Mouse (Mus musculus): ENCODE measurements at regions not wholly inside any gene's neighbourhood (a gene's known extent, or its start where the extent isn't known, plus 50 kb on each side); places are given as distances from the start of the nearest gene placed in this dataset.
A peak's percentile ranks its signal among the peaks of the same experiment; 100 is the strongest.

DNA sequence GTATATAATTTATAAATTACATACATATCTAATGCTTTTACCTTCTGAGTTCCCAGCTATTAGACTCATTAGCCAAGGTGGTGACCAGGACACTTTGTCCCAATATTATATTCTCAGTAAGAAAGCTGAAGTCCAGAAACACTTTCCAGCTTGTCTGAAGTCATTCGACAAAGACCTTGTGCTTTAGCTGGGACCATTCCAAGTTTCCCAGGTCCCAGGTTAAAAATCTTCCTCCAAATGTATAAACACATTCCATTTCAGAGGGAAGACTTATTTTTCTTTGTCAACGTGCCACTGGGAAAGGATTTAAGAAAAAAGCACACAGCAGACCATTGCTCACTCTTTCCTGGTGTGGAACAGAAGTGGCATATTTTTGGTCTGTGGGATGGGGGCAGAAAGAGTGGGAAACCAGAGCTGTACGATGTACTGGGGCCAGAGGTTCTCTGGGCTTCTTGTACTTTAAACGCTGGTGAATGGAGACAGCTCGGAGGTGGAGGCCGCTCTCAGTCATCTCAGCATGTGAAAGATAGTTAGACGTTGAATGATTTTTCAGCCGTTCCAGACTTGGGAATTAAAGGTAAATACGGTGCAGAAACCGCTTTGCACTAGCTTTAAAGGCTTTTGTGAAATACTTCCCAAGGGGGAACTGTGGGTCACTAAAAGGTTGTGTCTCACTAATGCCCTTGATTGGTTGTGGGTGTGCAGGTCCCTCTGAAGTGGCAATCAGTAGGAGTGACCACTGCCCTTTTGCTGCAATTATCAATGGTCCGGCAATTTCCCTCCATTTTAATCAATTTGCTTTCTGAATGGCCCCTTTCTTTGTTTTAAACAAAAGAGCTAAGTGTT, 261.2 kb upstream of the A1bg start:
- no peak for ATAC-seq (replicated peaks; ENCODE audit: poor library complexity, severe bottlenecking)

DNA sequence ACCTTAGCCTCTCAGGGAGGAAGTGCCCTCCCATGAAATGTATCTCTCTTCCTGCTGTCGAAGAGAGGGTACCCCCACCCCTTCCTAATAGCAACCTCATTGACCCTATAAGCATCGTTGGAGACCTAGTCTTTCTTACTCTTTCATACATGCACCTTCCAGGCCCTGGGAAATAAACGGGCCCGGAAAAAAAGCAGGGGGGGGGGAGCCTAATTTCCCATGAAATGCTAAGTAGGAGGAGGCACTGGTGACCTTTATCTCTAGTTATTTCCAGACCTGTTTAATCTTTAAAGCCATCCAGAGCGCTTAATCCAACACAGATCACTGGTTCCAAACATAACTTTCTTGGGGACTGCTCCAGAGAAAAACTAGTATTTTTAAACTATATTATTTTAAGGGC, 260.5 kb upstream of the A1bg start:
- no peak for ATAC-seq (replicated peaks; ENCODE audit: poor library complexity, severe bottlenecking)

DNA sequence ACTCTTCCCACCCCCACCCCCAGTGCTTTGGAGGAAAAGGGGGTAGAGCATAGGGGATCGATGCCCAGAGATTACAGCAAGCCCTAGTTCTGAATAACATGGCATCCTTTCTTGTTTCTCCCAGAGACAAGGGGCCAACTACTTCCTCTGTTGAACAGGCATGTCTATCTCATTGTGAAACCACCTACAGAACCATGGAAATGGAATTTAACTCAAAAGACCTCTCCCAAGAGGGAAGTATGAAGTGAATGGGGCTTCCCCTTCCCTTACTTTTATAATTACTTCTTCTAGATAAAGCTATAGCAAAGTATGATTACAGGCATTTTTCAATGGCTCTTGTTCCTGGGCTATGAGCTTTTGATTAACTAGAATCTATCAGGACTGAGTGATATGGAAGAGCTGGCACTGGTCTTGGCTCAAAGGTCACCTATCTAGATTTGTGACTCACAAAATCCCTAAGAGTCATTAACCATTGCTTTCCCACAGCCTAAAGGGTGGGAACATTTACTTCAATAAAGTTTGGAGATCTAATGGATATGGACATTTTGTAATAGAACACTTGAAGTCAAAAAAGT, 246.1 kb upstream of the A1bg start:
- ATAC-seq (replicated peaks; ENCODE audit: poor library complexity, severe bottlenecking): no peak

DNA sequence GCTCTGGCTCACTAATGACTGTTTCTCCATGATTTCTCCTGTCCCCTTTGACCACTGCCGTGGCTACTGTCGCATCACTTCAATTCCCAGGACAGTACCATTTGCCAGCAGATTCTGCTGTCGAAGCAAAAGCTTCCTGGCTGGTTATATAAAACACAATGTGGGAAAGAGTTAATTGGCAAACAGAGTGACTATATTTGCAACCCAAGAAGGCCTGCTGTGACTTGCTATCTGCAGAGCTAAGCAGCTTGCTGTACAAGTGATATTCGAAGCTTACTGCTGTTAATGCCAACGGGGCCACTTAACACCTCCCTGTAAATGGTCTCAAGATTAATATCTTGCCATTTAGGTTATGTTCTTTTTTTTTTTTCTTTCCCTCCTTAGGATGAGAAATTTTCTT, 242.2 kb upstream of the A1bg start:
- ATAC-seq (replicated peaks; ENCODE audit: poor library complexity, severe bottlenecking): no peak

DNA sequence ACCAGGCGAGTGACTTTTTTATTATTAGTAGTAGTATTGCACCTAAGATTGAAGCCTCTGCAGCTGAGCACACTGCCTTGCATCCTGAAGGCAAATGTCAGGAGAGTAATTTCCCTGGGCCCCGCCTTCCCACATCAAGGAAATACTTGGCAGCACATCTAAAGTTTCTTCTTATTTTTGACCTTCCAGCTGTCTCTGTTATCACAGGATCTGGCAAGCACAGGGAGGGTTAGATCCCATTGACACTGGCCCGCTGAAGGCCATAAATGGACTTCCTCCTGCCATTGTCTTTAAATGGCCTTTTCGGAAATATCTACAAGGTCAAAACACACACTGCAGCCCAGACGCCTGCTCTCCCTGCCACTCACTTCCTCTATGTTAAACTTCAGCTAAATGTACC, 238.6 kb upstream of the A1bg start:
- ATAC-seq (replicated peaks; ENCODE audit: poor library complexity, severe bottlenecking): no peak; the same call in 1 of the 2 replicates

DNA sequence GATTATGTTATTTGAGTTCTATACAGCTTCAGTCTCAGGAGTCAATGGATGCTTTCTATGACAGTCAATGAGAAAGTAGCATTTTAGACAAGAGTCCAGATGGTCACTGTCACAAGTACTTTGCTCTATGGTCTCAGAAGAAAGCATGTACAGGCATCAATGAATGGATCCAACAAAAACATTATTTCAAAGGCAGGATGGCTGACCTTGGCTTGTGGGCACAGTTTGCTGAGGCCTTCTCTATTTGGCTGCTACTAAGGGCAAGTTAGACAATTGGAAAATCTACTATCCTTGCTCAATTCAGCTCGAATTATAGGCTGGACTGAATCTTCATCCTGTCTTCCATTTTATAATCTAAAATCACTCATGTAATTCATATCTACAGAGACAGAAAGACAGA, 237.9 kb upstream of the A1bg start:
- ATAC-seq (replicated peaks; ENCODE audit: poor library complexity, severe bottlenecking): no peak

DNA sequence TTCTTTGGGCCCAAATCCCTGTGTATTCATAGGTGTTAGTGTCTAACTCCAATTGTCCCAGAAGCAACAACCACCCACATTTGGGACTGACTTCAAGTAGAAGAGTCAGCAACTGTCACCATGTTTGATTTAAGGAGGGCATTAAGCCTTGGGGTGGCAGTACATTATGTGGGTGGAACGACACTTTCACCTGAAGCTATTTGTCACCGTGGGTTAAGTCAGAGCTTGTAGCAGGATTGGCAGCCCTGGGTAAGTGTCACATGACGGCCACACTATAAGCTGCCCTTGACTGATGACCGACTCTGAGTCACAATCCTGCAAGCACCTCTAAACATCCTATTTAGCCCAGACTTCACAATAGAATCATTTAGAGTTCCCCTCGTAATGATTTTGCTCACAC, 236.7 kb upstream of the A1bg start:
- no peak for ATAC-seq (replicated peaks; ENCODE audit: poor library complexity, severe bottlenecking)

DNA sequence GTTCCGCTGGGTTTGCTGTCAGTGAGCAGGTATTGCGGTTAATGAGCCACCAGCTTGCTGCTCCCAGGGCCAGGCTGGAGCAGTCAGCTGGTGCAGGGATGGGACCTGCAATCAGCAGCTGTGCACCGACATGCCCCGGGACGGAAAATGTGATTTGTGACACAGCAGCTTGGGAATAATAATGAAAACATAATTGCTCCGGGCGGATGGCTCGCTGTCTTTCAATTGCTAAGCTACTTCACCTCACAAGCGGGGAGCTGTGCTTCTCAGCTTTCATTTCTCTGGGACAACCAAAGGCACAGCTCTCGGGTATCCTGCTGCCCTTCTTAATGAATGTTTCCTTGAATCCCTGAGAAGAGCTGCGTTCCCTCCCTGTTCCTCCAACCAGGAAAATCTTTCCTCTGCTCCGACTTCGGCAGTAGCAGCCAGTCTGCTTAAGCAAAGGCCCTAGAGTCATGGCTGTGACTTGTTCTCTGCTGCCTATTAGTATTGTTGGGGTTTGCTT, 235.3 kb upstream of the A1bg start:
- ATAC-seq (replicated peaks; ENCODE audit: poor library complexity, severe bottlenecking): no peak

DNA sequence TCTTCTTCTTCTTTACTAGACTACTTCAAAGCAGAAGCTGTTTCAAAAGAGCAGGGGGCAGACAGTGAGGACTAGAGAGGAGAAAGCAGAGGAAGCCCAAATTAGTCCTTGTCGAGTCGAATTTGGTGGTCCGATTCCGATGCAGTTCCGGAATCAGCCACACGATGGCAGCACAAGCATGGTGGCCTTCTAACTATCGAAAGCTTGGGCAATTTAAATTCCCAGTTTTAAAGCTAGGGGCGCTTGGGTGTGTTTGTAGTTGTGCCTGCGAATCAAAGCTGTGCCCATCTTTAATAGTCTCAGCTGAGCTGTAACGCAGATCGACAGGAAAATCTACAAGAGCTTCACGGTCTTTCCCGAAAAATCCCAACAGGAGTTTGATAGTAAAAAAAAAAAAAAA, 234.7 kb upstream of the A1bg start:
- ATAC-seq (replicated peaks; ENCODE audit: poor library complexity, severe bottlenecking): peak; percentile 94

DNA sequence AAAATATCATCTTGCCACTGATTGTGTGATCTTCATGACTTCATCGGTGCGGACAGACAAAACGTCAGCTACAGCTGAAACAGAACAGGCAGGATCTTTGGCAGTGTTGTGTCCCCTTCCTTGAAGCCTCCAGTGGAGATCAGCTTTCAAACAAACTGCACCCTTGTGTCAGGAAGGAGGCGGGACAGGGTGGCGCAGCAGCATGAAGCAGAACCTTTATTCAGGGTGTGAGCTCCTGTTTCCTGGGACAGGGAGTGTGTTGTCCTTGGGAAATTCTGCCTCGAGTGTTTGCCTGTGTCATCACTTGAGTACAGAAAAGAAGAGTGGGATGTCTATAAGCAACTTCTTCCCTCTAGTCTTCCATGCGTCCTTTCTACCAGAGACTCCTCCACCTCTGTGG, 232.7 kb upstream of the A1bg start:
- ATAC-seq (replicated peaks; ENCODE audit: poor library complexity, severe bottlenecking): no peak

DNA sequence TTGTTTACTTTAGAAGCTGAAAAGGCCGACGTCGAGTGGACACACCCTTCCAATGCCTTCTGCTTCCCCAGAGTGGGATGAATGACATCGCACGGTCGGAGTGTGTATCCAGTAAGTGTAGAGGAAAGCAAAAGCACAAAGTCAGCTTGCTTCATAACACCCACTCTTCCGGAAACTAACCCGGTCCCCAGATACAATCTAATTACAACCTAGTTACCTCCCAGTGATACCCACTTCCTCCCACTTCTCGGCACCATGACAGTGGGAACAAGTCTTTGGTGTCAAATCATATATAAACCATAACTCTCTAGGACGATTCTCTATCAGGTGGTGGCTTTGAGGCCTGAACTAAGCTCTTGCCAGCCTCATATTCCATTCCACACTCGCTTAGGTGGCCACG, 231.4 kb upstream of the A1bg start:
- no peak for ATAC-seq (replicated peaks; ENCODE audit: poor library complexity, severe bottlenecking)

DNA sequence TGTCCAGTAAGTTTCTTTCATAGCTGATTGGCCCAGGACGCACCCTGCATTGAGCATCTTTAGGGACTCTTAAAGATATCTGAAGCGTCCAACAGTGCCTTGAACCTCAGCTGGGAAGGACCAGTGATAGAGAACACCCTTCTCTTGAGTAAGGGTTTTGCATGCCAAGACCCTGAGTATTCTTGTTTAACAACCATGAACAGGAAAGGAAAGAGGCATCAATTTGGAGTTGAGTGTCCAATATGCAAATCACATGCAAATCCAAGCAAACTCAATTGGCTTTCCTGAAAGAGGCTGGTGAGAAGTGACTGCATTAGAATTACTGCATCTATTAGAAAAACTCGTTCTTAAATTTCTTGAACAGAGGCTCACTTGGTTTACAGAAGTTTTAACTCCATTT, 220.0 kb upstream of the A1bg start:
- ATAC-seq (replicated peaks; ENCODE audit: poor library complexity, severe bottlenecking): no peak

DNA sequence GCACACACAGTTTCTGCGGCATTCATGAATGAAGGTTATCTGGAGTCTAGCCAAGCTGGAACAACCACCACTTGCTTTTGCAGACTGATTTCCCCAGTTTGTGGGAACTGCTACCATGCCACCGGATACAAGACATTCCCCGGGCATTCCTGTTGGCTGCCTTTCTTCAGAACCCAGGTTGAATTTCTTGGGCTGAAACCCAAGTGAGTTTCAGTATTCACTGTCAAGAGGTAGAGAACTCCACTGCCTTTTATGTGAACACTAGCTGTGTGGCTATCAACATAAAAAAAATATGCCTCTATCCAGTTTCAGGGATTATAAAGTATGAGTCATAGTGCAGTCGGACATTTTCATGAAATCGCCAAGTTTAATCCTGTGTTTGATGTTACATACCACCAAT, 216.3 kb upstream of the A1bg start:
- ATAC-seq (replicated peaks; ENCODE audit: poor library complexity, severe bottlenecking): no peak

DNA sequence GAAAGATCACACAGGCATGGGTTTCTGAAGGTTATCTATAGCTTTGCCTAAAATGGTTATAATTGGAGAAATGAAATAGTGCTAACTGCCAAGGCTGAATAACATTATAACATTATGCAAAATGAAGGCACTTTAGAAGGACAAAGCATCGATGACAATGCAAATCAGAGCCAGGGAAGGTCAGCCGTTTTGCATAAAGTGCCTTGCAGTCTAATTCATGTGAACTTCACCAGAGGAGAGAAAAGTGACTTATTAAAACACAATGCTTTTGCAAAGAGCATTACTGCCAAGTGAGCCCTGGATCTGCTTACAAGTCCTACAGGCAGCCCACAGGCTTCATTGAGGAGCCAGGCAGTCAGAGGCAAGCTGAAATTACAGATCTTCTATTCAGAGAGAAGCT, 214.0 kb upstream of the A1bg start:
- ATAC-seq (replicated peaks; ENCODE audit: poor library complexity, severe bottlenecking): no peak

DNA sequence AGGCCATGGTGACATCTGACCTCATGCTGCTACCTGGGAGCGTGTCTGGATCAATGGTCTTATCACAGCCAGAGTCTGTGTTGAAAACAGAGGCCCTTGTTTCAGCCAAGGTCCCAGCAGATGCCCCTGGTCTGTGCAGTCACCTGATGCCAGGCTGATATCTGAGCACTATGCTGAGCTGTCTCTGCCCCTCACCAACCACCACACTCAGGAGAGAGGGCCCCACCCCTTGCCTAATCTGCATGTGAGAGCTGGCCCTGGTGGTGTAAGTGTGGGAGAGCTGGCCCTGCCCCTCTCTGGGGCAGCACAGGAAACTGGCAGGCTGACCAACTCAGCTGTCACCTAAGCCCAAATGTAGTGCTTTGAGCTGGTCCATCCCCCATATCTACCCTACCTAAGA, 210.5 kb upstream of the A1bg start:
- ATAC-seq (replicated peaks; ENCODE audit: poor library complexity, severe bottlenecking): no peak

DNA sequence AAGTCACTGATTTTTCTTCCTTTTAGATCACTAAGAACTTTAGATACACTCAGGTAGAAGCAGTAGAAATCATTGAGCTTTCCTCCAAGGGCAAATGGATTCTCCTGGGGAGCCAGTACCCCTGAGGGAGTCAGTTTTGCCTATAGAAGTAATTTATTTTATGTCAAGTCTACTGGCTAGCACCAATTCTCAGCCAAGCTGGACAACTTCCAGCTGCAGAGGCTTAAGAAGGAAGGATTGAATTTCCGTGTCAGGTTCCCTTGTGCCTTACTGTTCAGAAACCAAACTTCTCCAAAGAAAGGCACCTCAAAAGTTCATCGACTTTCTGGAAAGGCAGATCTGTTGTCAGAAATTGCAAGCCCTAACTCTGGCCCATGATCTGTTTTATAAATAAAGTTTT, 205.2 kb upstream of the A1bg start:
- no peak for ATAC-seq (replicated peaks; ENCODE audit: poor library complexity, severe bottlenecking)

DNA sequence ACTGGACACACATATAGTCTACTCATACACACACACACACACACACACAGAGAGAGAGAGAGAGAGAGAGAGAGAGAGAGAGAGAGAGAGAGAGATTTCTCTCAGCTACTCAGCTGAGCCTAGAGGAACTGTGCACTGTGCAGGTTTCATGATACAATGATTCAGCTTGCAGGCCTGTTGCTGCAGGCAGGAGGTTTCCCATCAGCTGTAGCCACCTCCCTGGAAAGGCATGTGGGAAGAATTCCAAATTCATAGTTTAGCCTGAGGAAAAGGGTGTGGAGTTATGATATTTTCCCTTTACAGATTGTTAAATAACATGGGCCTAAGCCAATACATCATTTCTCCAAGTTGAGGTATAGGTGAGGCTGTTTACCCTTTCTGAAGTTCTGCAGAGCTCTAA, 204.3 kb upstream of the A1bg start:
- ATAC-seq (replicated peaks; ENCODE audit: poor library complexity, severe bottlenecking): no peak

DNA sequence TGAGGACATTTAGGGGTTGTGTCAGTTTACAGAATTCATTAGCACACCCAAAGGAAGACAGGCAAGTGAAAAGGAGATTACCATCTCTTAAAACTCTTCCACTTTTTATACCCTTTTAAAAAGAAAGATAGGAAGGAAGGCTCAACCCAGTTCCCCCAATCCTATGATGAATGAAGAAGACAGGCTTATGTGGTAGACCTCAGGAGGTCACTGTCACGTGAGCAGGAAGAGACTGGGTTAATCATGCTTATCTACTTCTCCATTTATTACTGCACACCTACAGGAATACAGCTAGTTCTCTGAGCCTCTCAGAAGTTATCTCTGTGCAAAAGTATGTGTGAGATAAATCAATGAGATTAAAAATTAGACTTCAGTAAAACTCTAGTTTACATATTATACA, 194.1 kb upstream of the A1bg start:
- ATAC-seq (replicated peaks; ENCODE audit: poor library complexity, severe bottlenecking): peak; percentile 68

DNA sequence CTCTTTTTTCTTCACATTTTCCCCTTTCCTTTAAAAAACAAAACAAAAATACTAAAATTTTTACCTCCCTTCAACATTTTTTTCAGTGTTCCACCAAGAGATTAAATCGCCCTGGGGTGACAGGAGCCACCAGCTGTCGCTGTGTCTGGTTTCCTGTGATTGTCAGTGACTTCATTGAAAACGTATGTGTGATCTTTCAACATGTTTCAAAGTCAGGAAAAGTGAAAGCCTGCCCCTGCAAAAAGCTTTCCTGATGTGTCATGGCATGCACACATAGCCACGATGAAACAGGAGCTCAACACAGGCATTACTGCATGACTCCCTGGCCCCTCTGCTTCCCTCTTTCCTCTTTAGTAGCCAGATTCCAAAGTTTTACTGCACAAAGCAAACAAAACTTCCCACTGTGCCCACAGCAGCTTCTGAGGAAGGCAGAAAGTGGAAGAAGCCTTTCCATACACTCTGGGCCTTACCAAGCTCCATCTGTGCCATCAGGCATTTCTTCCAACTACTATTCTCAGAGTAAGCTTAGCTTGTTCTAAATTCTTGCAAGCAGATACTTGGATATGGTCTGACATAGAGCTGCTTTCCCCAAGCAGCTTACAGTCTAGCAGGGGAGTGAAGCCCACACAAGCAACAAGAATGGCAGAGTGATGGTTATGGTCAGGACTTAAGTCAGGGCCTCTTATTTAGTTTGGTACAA, 186.8 kb upstream of the A1bg start:
- ATAC-seq (replicated peaks; ENCODE audit: poor library complexity, severe bottlenecking): no peak

DNA sequence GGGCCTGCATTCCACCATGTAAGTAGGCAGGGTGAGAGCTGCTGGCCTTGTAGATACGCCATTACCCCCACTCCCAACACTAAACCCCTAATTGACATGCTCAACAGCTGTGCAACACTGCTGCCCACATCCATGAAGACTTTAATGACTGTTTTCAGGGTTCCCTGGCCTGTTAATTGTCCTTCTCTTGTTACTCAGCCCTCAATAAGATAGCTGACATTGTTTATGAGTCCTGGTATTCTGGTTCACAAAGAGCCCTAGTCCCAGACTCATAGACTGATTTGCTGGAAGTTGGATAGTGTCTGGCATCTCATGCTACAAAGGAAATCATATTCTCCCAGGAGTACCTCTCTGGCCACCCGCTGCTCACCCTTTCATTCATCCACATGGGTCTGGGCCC, 186.1 kb upstream of the A1bg start:
- no peak for ATAC-seq (replicated peaks; ENCODE audit: poor library complexity, severe bottlenecking)

Measured in granulocyte monocyte progenitor cell, adult 5-6 weeks (primary cell).